Mouse (Mus musculus) adrenal gland, postnatal 4 days (tissue): ENCODE measurements around the gene Eml2. TPM values are rescaled to one million over a fixed set of nuclear protein-coding genes. Genes with fewer than 3 reads are reported as not detected.

Source experiments
- DNase-seq, 2 experiments: peaks; one replicate each; pipeline ENCODE4 v3.0.0; 2021 to 2022; ENCODE audit warnings: low spot score in 2 of 2, mixed read lengths in 2 of 2
- total RNA-seq, 2 experiments: library from RNA; stranded (reverse); gene quantifications; 2 replicates each; pipeline ENCODE4 v1.2.3; 2021

Eml2 gene
- total RNA-seq, 2 experiments from 2014 or later = 44.8 to 46.7 TPM

- DNase-seq = no peak
Measured at GRCm38 (mm10) chr7:19201660-19202059, 25.4 kb downstream of the Eml2 start.

GRCm38 (mm10) chr7:19202065-19202850, 26.0 kb downstream of the Eml2 start:
- no peak for DNase-seq

- DNase-seq = no peak
Measured at GRCm38 (mm10) chr7:19208201-19208910, 32.1 kb downstream of the Eml2 start.

GRCm38 (mm10) chr7:19208944-19209472, 32.8 kb downstream of the Eml2 start:
- no peak for DNase-seq

GRCm38 (mm10) chr7:19209494-19209893, 33.3 kb downstream of the Eml2 start:
- no peak for DNase-seq

- DNase-seq = no peak
Measured at GRCm38 (mm10) chr7:19210010-19210409, 33.8 kb downstream of the Eml2 start.

- DNase-seq = no peak
Measured at GRCm38 (mm10) chr7:19211041-19211675, 34.9 kb downstream of the Eml2 start.

GRCm38 (mm10) chr7:19211996-19212755, 36.0 kb downstream of the Eml2 start, which contains the start of gene Gpr4:
TSS of gene Gpr4 (plus strand) at chr7:19212538.
- no peak for DNase-seq

- DNase-seq = no peak
Measured at GRCm38 (mm10) chr7:19213385-19213784, 37.2 kb downstream of the Eml2 start.

- DNase-seq = no peak
Measured at GRCm38 (mm10) chr7:19214369-19214768, 38.1 kb downstream of the Eml2 start.

- no peak for DNase-seq
Measured at GRCm38 (mm10) chr7:19214940-19215339, 38.7 kb downstream of the Eml2 start.

- DNase-seq = no peak
Measured at GRCm38 (mm10) chr7:19217492-19217891, 41.3 kb downstream of the Eml2 start.

GRCm38 (mm10) chr7:19217944-19218343, 41.7 kb downstream of the Eml2 start:
- DNase-seq = no peak

- no peak for DNase-seq
Measured at GRCm38 (mm10) chr7:19220061-19220460, 43.8 kb downstream of the Eml2 start.

GRCm38 (mm10) chr7:19222189-19222588, 46.0 kb downstream of the Eml2 start:
- no peak for DNase-seq

GRCm38 (mm10) chr7:19222875-19223274, 46.7 kb downstream of the Eml2 start:
- DNase-seq = no peak

GRCm38 (mm10) chr7:19224933-19225332, 48.7 kb downstream of the Eml2 start:
- no peak for DNase-seq

GRCm38 (mm10) chr7:19226817-19227797, 50.9 kb downstream of the Eml2 start:
- DNase-seq = no peak

- DNase-seq = peak; percentile 85 to 96
Measured at GRCm38 (mm10) chr7:19227883-19228792, 51.9 kb downstream of the Eml2 start, which contains the start of gene Opa3. TSS of gene Opa3 (plus strand) at chr7:19228334.
